Mouse (Mus musculus) T-helper 1 cell (primary cell): ENCODE measurements around the gene Hvcn1.

Source experiments
- in situ Hi-C: fragments of 300-600 bp; cut with MboI, MseI; formaldehyde crosslinking; loops from one replicate; pipeline ENCODE4 v1.15.1; 2025; ENCODE audit warnings: high pct_unique_total_duplicates

Hvcn1 gene

DNA sequence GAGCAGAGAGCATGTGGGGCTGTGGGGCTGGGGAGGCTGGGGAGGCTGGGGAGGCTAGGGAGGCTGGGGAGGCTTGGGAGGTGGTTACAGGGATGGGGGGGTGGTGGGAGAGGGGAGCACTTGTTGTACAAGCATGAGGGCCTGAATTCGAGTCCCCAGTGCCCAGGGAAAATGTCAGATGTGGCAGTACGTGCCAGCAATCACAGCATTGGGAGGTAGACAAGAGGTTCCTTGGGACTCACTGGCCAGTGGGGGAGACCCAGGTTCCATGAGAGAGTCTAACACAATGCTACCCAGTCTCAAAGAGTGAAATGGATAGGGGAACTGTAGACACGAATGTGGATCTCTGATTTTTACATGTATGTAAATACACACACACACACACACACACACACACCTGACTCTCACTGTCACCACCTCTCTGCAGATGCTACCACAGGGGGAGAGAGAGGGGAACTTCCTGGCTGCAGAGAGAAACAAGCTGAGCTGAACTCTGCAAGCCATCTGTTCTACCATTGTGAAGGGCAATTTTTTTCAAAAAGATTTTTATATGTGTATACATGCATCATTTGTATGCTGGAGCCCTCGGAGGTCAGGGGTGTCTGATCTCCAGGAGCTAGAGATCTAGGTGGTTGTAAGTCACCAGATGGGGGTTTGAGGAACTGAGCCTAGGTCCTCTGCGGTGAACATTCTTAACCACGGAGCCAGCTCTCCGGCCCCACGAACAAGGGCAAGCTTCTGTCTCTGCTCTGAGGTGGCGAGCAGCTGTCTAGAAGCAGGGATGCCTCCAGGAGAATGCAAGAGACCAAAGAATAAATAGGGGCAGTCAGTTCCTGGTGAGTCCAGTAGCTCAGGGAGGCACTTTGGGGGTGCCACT, 28.0 kb downstream of the Hvcn1 start:
- in situ Hi-C loops, result no loop called here

- in situ Hi-C loops, result no loop called here
These were observed 28.7 kb downstream of the Hvcn1 start for GRCm38 (mm10) chr5:122235196-122235836.

DNA sequence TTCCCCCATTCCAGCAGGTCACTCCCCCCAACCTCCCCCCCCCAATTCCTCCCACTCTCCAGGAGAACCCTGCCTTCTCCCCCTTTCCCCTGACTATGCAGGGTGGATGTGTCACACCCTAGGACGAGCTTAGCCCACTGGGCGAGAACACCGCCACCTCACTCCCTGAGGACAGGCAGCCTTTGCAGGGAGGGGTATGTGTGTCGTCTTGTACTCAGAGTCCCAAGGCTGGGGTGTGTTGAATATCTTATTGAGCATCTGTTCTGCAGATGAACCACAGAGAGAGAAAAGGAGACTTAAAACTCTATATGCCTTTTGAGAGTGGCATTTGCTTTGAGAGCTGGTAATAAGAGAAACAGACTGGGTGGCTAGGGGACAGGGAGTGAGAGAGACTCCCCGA, 30.6 kb downstream of the Hvcn1 start:
- in situ Hi-C loops, result no loop called here

DNA sequence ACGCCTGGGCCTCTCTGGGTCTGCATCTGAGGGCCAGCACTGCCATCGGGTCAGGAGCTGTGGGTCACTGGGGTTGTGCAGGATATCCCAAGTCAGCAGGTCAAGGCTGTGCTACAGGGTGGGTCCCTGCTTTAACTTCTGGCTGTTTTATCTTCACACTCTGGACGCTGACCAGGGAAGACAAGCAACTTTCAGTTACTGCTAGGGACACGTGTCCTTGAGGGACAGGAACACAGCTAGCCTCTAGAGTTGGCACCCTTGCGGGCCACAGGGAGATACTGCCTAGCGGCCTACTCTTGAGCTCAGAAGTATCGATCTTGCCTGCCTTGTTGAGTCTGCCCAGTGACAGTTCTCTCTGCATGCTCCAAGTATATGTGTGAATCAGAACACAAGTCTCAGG, 33.0 kb downstream of the Hvcn1 start:
- in situ Hi-C loops, result no loop called here

GRCm38 (mm10) chr5:122240521-122240920, 33.9 kb downstream of the Hvcn1 start:
- in situ Hi-C loops, result no loop called here

DNA sequence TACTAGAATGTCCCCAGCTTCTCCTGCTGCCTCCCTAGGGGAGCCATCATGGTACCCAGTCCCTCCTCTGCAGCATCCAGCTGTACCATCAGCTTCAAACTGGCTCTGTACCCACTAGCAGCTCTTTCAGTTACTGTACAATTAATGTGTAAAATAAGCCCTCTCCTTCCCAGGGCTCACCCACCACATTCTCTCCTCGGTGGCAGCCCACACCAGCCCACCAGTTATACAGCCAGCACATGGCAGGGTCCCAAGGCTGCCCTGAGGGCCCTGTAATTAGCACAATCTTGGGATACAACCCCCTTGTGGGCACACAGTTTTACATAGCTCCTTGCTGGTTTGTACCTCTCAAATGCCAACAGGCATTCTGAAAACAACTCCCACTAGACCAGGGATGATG, 34.4 kb downstream of the Hvcn1 start:
- in situ Hi-C loops, result no loop called here

DNA sequence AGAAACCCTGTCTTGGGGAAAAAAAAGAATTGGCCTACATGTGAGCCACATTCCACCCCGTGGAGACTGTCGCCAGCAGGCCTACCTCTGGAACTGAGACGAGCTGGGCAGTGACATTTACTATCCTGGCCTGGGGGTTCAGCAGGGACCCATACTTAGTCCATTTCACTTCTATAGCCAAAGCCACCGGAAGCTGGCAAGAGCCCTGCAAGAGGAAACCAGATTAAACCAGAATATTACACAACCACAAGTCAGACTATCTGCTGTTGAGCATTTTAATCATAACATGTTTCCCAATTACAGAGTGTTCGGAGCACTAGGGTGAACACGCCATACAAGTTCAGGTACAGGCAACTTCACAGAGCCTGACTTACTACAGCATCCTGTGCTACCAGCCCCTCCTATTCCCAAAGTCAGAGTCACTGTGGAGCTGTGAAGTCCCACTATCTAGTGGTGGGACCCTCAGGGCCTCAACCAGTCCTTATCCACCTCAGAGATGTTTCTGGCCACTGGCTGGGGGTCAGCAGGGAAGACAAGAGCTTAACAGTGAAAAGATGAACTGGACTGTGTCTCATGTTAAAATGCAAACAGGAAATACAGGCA, 36.0 kb downstream of the Hvcn1 start:
- in situ Hi-C loops, result no loop called here

DNA sequence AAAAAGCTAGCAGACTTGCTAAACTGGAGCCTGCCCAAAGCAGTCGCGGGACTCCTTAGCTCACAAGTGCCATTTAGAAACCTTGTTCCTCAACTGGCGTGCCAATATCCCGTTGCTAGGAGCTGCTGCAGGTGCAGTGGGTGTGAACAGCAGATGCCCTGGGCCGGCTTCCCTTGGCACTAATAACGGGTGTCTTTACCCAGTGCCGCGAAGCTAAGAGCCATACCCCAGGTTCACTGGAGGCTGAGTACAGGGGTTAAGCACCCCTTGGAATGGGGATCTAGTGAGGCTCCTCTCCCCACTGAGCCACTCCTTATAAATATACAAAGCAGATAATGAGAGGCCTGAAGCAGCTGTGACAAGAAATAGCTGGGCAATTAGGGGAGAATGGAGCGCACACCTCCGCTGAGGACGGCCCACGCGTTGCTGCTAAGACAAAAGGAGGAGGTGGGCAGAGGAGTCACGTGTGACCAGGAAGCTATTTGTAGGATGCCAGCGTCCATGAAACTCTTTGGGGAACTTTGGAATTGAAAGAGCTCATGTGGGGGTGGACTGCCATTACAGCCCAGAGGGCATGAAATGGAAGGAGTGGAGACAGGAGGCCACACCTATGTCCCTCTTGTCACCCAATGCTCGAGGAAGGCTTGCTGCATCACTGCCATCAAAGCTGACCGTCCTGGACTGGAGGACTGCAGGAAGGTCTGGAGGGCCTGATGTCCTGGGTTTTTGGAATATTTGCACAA, 37.3 kb downstream of the Hvcn1 start:
- in situ Hi-C loops, result no loop called here

GRCm38 (mm10) chr5:122245186-122245585, 38.6 kb downstream of the Hvcn1 start:
- in situ Hi-C loops, result no loop called here

DNA sequence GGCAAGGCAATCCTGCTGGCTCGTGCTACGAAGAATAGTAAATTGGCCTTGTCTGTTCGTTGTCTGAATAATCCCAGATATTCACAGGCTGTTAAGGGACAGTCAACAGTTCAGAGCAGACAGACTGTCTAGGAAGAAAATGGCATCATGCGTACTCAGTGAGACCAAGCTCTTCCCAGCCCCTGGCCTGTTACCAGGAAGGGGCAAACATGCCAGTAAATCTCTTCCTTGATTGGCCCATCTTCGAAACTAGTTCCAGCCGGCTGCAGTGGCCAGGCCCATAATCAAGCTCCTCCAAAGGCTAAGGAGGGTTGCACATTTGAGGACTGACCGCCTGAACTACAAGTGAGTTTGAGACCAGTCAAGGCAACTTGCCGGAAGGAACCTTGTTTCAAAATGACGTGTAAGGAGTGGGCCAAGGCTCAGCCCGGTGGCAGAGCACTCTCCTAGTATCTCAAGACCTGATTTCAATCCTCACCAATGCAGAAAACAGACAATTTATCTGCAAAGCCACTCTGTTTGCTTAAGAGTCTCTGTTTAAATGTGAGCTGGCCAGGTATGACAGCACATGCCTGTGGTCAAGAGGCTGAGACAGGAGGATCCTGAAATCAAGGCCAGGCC, 40.1 kb downstream of the Hvcn1 start:
- in situ Hi-C loops, result no loop called here

DNA sequence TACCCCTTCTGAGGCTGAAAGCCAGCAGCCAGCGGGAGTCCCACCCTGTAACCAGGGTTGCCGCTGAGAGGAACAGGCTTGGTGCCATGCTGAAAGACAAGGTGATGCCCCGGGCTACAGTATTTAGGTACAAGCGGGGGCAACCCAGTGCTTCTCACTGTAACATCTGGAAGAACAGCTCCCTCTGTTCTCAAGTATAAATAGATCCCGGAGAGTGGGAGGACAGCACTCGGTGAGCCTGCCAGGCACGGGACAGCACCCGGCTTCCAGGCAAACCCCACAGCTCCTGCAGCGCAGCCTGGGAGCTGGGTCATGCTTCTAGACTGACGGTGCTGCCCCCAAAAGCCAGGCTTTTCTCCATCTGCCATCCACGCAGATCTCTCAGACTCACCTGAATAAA, 40.9 kb downstream of the Hvcn1 start:
- in situ Hi-C loops, result no loop called here

DNA sequence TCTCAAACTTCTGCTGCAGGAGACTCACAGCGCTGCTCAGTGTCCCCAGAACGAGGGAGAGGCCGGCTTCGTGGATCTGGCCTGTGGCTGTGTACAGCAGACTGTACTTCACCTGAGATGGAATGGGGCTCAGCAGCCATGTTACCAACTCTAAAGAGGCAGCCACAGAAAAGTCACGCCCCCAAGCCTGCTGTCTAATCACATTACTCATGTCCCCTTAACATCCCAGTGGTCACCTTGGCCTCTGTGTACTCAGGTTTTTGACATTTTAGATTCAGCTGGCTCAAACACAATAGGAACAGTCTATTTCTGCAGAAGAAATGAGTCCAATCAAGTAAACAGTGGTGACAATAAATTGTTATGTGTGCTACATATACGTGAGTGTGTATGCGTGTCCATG, 41.3 kb downstream of the Hvcn1 start:
- in situ Hi-C loops, result no loop called here

- in situ Hi-C loops, result no loop called here
These were observed 42.7 kb downstream of the Hvcn1 start for GRCm38 (mm10) chr5:122249281-122249680.

GRCm38 (mm10) chr5:122251895-122252606, 45.4 kb downstream of the Hvcn1 start:
- in situ Hi-C loops, result no loop called here

GRCm38 (mm10) chr5:122258027-122258741, 51.6 kb downstream of the Hvcn1 start:
- in situ Hi-C loops, result loop anchor here (5.0 kb wide), 1 partner anchor 76 kb away; no protein-coding TSS in a partner anchor

DNA sequence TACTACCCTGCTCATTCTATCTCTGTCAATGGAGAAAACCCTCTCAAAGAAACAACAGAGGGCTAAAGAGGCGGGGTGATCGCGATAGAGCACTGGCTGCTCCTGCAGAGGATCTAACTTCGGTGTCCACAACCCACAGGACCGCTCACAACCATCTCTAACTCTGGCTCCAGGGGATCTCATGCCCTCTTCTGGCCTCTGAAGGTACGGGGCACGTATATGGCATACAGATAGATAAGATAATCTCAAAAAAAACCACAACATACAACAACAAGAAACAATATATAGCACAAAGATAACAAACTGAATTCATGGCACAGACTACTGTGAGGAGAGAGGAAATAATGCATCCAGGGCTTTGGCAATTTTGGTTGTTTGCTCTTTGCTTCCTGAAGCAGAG, 55.5 kb downstream of the Hvcn1 start:
- in situ Hi-C loops, result no loop called here

- in situ Hi-C loops, result no loop called here
These were observed 57.6 kb downstream of the Hvcn1 start, which contains the start of gene Tctn1 for GRCm38 (mm10) chr5:122263933-122264905. TSS of gene Tctn1 (minus strand) at chr5:122264460.

GRCm38 (mm10) chr5:122265187-122265586, 58.6 kb downstream of the Hvcn1 start:
- in situ Hi-C loops, result loop anchor here (5.0 kb wide), 2 partner anchors 52 to 87 kb away; partner anchors contain the start of genes Rad9b and Vps29

- in situ Hi-C loops, result loop anchor here (5.0 kb wide), 2 partner anchors 51 to 86 kb away; partner anchors contain the start of genes Rad9b and Vps29
These were observed 59.3 kb downstream of the Hvcn1 start for GRCm38 (mm10) chr5:122265942-122266341.
